Mouse (Mus musculus) urinary bladder, postnatal 36 days (tissue): ENCODE measurements around the gene Bcorl1.

Experiments
- DNase-seq, 2 experiments: peaks; one replicate each; pipeline ENCODE4 v3.0.0; 2022; ENCODE audit warnings: low spot score in 2 of 2, mixed read lengths in 1 of 2

Gene Bcorl1

GRCm38 (mm10) chrX:48441954-48442353 lies 100.8 kb downstream of the Bcorl1 start:
- no peak for DNase-seq

- no peak for DNase-seq
Observed at GRCm38 (mm10) chrX:48444677-48445076, 103.5 kb downstream of the Bcorl1 start.

GRCm38 (mm10) chrX:48449646-48450045 lies 108.5 kb downstream of the Bcorl1 start:
- DNase-seq = no peak

- no peak for DNase-seq
Observed at GRCm38 (mm10) chrX:48452231-48452890, 111.2 kb downstream of the Bcorl1 start.

GRCm38 (mm10) chrX:48452931-48453673 lies 111.9 kb downstream of the Bcorl1 start:
- peak in 1 of 2 experiments; percentile 34 for DNase-seq

- DNase-seq = peak; percentile 62 to 78
Observed at GRCm38 (mm10) chrX:48453736-48454494, 112.8 kb downstream of the Bcorl1 start.

- DNase-seq = no peak
Observed at GRCm38 (mm10) chrX:48454495-48454878, 113.3 kb downstream of the Bcorl1 start.

- DNase-seq = no peak
Observed at GRCm38 (mm10) chrX:48455018-48455417, 113.9 kb downstream of the Bcorl1 start.

GRCm38 (mm10) chrX:48456956-48457355 lies 115.8 kb downstream of the Bcorl1 start:
- DNase-seq = no peak
